Mouse (Mus musculus): ENCODE data around the gene Mon2.

DNA sequence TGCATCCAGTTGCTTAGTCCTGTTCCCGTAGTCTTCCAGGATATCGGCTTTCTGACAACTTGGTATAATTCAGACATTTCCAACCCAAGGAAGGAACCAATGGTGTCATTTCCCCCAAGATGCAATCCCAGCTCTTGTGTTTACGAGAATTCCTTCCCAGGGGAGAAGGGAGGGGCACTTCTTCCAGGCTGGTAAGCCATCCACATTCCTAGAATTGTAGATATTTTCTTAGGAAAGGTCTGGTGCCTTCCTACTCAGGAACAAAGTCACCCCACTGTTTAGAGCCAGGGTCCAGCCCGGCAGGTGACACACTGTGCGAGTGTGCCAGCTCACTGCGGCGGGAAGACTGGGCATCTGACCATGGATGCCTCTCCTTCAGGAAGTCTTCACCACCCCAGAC lies 133.5 kb downstream of the Mon2 start:
- no peak for TF ChIP-seq CTCF (conservative IDR thresholded peaks at IDR 0.05; ENCODE audit: insufficient read depth, insufficient read length, low read depth, low read length)
- TF ChIP-seq POLR2A (IDR thresholded peaks at IDR 0.05; ENCODE audit: low read depth, low read length): no peak

Measured in kidney, adult 2 months (tissue).